Mouse (Mus musculus): ENCODE data around the gene Pdzrn3. TPM values are rescaled to one million over a fixed set of nuclear protein-coding genes. Genes with fewer than 3 reads are reported as not detected.

Pdzrn3 gene
- polyA plus RNA-seq (2012; rRNA removed): 1.9 and 2.2 TPM in 2 replicates

- Histone ChIP-seq H3K27me3 (ENCODE audit: control insufficient read depth, insufficient read depth, low read length) (no peaks in the 10 kb centered on the region; the same call in 1 of the 2 replicates), H3K4me1 (ENCODE audit: control insufficient read depth, insufficient read depth, low read length) (no peaks in the 10 kb centered on the region), H3K4me3 (replicated peaks; ENCODE audit: insufficient read depth, low read depth, low read length) (no peak within 1 kb of the TSS), H3K27ac (ENCODE audit: insufficient read depth, low read length) (no peak within 1 kb of the TSS)
- TF ChIP-seq CTCF (IDR thresholded peaks at IDR 0.05; ENCODE audit: borderline replicate concordance, insufficient read depth, low read depth, low read length) (no peak), POLR2A (IDR thresholded peaks at IDR 0.05; ENCODE audit: borderline replicate concordance, insufficient read depth, low read length) (no peak)
- under 1% methylated on average over 104 of the region's 111 CpGs for WGBS
- DNase-seq: peak in 1 of 2 experiments; percentile 10
These were observed at the start of gene Pdzrn3 for GRCm38 (mm10) chr6:101377167-101377934. TSS of gene Pdzrn3 (minus strand) at chr6:101377897.

GRCm38 (mm10) chr6:101427296-101427695 lies 49.6 kb upstream of the Pdzrn3 start:
- WGBS: 91% methylated on average over 3 of the region's 3 CpGs
- no peak overlapping the region for H3K27ac ChIP-seq (ENCODE audit: insufficient read depth, low read length)

DNA sequence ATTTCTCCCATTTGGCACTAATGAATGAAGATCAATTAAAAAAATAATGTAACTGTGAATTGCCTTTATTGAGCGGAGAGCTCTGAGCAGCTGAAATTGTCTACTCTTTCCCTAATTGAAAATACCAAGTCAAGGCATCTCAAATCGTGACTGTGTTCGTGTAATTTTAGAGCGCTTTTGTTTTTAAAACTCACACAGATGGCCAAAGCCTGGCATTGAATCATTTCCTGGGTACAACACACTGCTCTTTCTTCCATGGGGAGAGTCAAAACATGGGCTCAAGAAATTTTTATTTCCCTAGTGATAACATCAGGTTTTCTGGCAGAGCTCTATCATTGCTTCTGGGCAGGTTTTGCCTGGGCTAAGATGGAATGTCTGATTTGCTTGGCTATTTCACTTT lies 48.6 kb upstream of the Pdzrn3 start:
- H3K4me3 ChIP-seq (replicated peaks; ENCODE audit: insufficient read depth, low read depth, low read length): no peak overlapping the region
- 59% methylated on average over 4 of the region's 4 CpGs for WGBS
- H3K4me1 ChIP-seq (ENCODE audit: control insufficient read depth, insufficient read depth, low read length): no peaks in the 10 kb centered on the region
- TF ChIP-seq POLR2A (IDR thresholded peaks at IDR 0.05; ENCODE audit: borderline replicate concordance, insufficient read depth, low read length): no peak
- no peak for TF ChIP-seq CTCF (IDR thresholded peaks at IDR 0.05; ENCODE audit: borderline replicate concordance, insufficient read depth, low read depth, low read length)
- DNase-seq: no peak
- H3K27ac ChIP-seq (ENCODE audit: insufficient read depth, low read length): no peak overlapping the region
- H3K27me3 ChIP-seq (ENCODE audit: control insufficient read depth, insufficient read depth, low read length): no peaks in the 10 kb centered on the region

More at GRCm38 (mm10) chr6:101427296-101427695, 49.6 kb upstream of the Pdzrn3 start:
- no peaks in the 10 kb centered on the region for H3K4me1 ChIP-seq (ENCODE audit: control insufficient read depth, insufficient read depth, low read length)
- no peaks in the 10 kb centered on the region for H3K27me3 ChIP-seq (ENCODE audit: control insufficient read depth, insufficient read depth, low read length)
- H3K4me3 ChIP-seq (replicated peaks; ENCODE audit: insufficient read depth, low read depth, low read length): no peak overlapping the region
- no peak for TF ChIP-seq POLR2A (IDR thresholded peaks at IDR 0.05; ENCODE audit: borderline replicate concordance, insufficient read depth, low read length)
- DNase-seq: no peak

DNA sequence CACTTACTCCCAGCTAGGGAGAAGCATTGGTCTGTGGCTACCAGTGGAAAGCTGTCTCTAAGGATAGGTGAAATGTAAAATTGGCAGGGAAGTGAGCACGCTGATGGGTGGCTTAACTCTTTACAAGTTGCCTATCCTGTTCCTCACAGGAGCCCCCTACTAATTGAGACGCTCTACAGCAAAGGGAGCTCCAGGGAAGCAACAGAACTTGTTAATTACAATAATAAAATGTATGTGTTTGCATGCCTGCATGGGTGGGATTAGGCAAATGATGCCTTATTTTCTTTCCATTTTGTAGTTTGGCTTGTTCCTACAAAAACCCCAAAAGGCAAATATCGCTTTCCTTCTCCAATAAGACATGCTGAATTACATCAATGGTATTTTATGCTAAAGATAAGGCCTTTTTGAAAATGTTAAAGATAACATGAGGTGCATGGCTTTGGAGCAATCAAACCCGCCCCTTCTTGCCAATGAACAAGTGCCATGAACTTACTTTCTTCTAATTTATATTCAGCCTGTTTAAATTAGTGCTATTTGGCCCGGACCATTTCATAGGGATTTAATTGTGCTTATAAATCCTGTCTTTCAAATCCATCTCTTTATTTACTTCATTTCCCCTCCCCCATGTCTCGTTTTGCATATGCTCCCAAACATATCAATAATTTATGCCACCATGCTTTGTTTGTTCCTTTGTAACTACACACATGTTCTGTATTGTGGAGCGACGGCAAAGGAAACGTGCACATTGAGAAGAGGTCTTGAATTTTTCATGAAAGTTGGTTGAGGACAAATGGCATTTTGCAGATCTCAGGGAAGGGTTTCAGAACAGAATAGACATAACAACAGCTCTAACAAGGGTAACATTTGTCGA lies 44.6 kb upstream of the Pdzrn3 start:
- Histone ChIP-seq H3K4me1 (ENCODE audit: control insufficient read depth, insufficient read depth, low read length) (no peaks in the 10 kb centered on the region), H3K4me3 (replicated peaks; ENCODE audit: insufficient read depth, low read depth, low read length) (no peak overlapping the region), H3K27ac (ENCODE audit: insufficient read depth, low read length) (no peak overlapping the region), H3K27me3 (ENCODE audit: control insufficient read depth, insufficient read depth, low read length) (no peaks in the 10 kb centered on the region)
- no peak for TF ChIP-seq POLR2A (IDR thresholded peaks at IDR 0.05; ENCODE audit: borderline replicate concordance, insufficient read depth, low read length)
- TF ChIP-seq CTCF (IDR thresholded peaks at IDR 0.05; ENCODE audit: borderline replicate concordance, insufficient read depth, low read depth, low read length): no peak
- 62% methylated on average over 10 of the region's 10 CpGs for WGBS
- DNase-seq: no peak

DNA sequence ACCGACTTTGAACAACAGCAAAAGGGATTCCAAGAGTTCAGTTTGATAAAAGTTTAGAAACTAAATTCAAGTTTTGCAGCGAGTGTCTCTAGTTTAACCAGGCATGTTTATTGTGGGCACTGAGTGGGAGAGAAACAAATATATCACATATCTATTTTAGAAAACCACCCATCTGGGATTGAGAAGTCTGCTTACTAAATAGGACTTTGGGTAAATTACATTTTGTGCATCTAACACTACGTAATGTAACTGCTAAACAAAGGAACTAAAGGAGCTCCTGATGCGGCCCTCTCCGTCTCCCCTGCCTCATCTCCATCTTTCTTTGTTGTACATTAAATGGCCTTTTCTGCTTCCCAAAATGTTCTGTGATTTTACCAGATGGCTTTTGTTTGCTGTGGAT lies 40.5 kb upstream of the Pdzrn3 start:
- no peak for DNase-seq
- H3K4me3 ChIP-seq (replicated peaks; ENCODE audit: insufficient read depth, low read depth, low read length): no peak overlapping the region
- no peak for TF ChIP-seq POLR2A (IDR thresholded peaks at IDR 0.05; ENCODE audit: borderline replicate concordance, insufficient read depth, low read length)
- no peak for TF ChIP-seq CTCF (IDR thresholded peaks at IDR 0.05; ENCODE audit: borderline replicate concordance, insufficient read depth, low read depth, low read length)
- WGBS: 93% methylated on average over 5 of the region's 5 CpGs
- no peaks in the 10 kb centered on the region for H3K4me1 ChIP-seq (ENCODE audit: control insufficient read depth, insufficient read depth, low read length)
- H3K27me3 ChIP-seq (ENCODE audit: control insufficient read depth, insufficient read depth, low read length): no peaks in the 10 kb centered on the region
- no peak overlapping the region for H3K27ac ChIP-seq (ENCODE audit: insufficient read depth, low read length)

DNA sequence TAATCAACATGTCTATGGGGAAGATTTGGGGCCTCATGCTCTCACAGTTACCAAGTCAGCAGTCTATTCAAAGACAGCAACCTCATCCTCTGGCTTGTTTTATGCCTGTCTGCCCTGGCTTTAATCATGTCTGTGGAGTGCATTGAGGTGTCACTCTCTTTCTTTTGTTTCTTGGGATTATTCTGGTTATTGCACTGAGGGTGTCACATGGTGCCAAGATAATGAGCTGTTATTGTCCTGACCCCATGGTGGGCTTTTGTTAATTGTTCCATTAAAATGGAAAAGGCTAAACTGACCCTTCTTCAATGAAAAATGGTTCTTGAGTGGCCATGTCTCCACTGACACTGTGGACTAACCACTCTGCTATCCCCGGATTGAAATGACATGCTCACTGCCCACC lies 34.0 kb upstream of the Pdzrn3 start:
- TF ChIP-seq POLR2A (IDR thresholded peaks at IDR 0.05; ENCODE audit: borderline replicate concordance, insufficient read depth, low read length): no peak
- no peak for TF ChIP-seq CTCF (IDR thresholded peaks at IDR 0.05; ENCODE audit: borderline replicate concordance, insufficient read depth, low read depth, low read length)
- no peaks in the 10 kb centered on the region for H3K4me1 ChIP-seq (ENCODE audit: control insufficient read depth, insufficient read depth, low read length)
- no peak for DNase-seq
- no peak overlapping the region for H3K27ac ChIP-seq (ENCODE audit: insufficient read depth, low read length)
- no peak overlapping the region for H3K4me3 ChIP-seq (replicated peaks; ENCODE audit: insufficient read depth, low read depth, low read length)
- H3K27me3 ChIP-seq (ENCODE audit: control insufficient read depth, insufficient read depth, low read length): no peaks in the 10 kb centered on the region
- WGBS: 13% methylated on average over 1 of the region's 1 CpGs

DNA sequence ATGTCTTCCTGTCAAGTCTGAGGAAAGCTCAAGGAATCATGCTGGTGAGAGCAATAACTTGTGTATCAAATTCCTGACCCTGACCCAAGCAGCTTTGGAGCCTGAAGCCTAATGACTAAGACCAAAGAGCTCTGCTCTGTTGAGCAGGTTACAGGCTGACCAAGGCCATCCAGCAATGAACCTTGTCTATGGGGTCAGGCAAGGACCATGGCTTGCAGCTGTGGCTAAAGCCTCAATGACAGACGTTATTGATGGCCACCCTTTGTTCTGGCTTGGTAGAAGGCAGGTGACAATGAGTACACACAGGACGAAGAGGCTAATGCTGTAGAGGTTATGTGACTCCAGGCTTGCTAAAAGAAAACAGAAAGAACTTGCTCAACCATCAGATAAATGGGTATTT lies 33.4 kb upstream of the Pdzrn3 start:
- 39% methylated on average over 2 of the region's 2 CpGs for WGBS
- DNase-seq: no peak
- Histone ChIP-seq H3K4me1 (ENCODE audit: control insufficient read depth, insufficient read depth, low read length) (no peaks in the 10 kb centered on the region), H3K27me3 (ENCODE audit: control insufficient read depth, insufficient read depth, low read length) (no peaks in the 10 kb centered on the region), H3K4me3 (replicated peaks; ENCODE audit: insufficient read depth, low read depth, low read length) (no peak overlapping the region), H3K27ac (ENCODE audit: insufficient read depth, low read length) (no peak overlapping the region)
- TF ChIP-seq POLR2A (IDR thresholded peaks at IDR 0.05; ENCODE audit: borderline replicate concordance, insufficient read depth, low read length) (no peak), CTCF (IDR thresholded peaks at IDR 0.05; ENCODE audit: borderline replicate concordance, insufficient read depth, low read depth, low read length) (no peak)
